Mouse (Mus musculus): ENCODE measurements around the gene Harbi1. TPM values are rescaled to one million over a fixed set of nuclear protein-coding genes. Genes with fewer than 3 reads are reported as not detected.

Gene Harbi1
- 8.4 TPM for polyA plus RNA-seq (2017; shearing (Covaris generic))

GRCm38 (mm10) chr2:91710272-91711234 lies at the start of gene Harbi1, which contains the start of gene Atg13:
Gene Harbi1 (plus strand): TSS chr2:91710852.
Gene Atg13 (minus strand): TSS chr2:91710576.

GRCm38 (mm10) chr2:91729971-91730821 lies 19.5 kb downstream of the Harbi1 start, which contains the start of gene Ambra1:
Gene Ambra1 (plus strand): TSS chr2:91730134.

Other genes with a start within 250 kb of the Harbi1 start
- 29.7 TPM for gene Ckap5, start 184.1 kb upstream of the Harbi1 start, polyA plus RNA-seq (2017; shearing (Covaris generic))
- gene F2, start 74.4 kb upstream of the Harbi1 start, polyA plus RNA-seq (2017; shearing (Covaris generic)): not detected
- 26.9 TPM for gene Zfp408, start 61.1 kb upstream of the Harbi1 start, polyA plus RNA-seq (2017; shearing (Covaris generic))
- 237 TPM for gene Arhgap1, start 61.0 kb upstream of the Harbi1 start, polyA plus RNA-seq (2017; shearing (Covaris generic))
- 66.2 TPM for gene Atg13, start 276 bp upstream of the Harbi1 start, polyA plus RNA-seq (2017; shearing (Covaris generic))
- gene Ambra1, start 19.3 kb downstream of the Harbi1 start, polyA plus RNA-seq (2017; shearing (Covaris generic)): 56.5 TPM
- 0.32 TPM for gene Chrm4, start 216.4 kb downstream of the Harbi1 start, polyA plus RNA-seq (2017; shearing (Covaris generic))
- 0.62 TPM for gene Mdk, start 221.4 kb downstream of the Harbi1 start, polyA plus RNA-seq (2017; shearing (Covaris generic))
- not detected for gene Gm9821, start 234.9 kb downstream of the Harbi1 start, polyA plus RNA-seq (2017; shearing (Covaris generic))

Measured in naive thymus-derived CD4-positive, alpha-beta T cell, adult 5 months (primary cell).